Mouse (Mus musculus) erythroblast, adult 5-6 weeks (primary cell): ENCODE measurements around the gene Nlgn2. TPM values are rescaled to one million over a fixed set of nuclear protein-coding genes. Genes with fewer than 3 reads are reported as not detected.

ENCODE experiments used
- ATAC-seq: replicated peaks from 2 replicates; pipeline ENCODE4 v1.8.0; 2016; ENCODE audit warnings: moderate number of reproducible peaks, mild to moderate bottlenecking, moderate TSS enrichment, inconsistent platforms; ENCODE audit not compliant: poor library complexity, low FRiP score, severe bottlenecking
- total RNA-seq, 2 experiments: library from RNA; stranded (forward) in 1 of 2; stranded (reverse) in 1 of 2; fragments of 150-400 nt in 1 of 2; fragments of 200-764, 138-1000 nt in 1 of 2; gene quantifications; 2 replicates each; pipeline versions ENCODE4 v1.2.3 to v1.2.4; 2015 to 2017; ENCODE audit warnings: low replicate concordance in 2 of 2

Nlgn2 gene
- total RNA-seq, 2 experiments from 2014 or later, result 0.19 to 1.1 TPM

- ATAC-seq, result no peak
Observed at GRCm38 (mm10) chr11:69800392-69801197, 37.0 kb downstream of the Nlgn2 start.

GRCm38 (mm10) chr11:69800138-69800391 is 37.5 kb downstream of the Nlgn2 start:
- no peak for ATAC-seq

GRCm38 (mm10) chr11:69799394-69800137 is 38.0 kb downstream of the Nlgn2 start:
- ATAC-seq, result no peak

GRCm38 (mm10) chr11:69797924-69798323 is 39.7 kb downstream of the Nlgn2 start:
- no peak for ATAC-seq

- no peak for ATAC-seq
Observed at GRCm38 (mm10) chr11:69795983-69796435, 41.6 kb downstream of the Nlgn2 start.

- peak; percentile 95 for ATAC-seq
Observed at GRCm38 (mm10) chr11:69795168-69795982, 42.2 kb downstream of the Nlgn2 start, which contains the start of gene Chrnb1. Gene Chrnb1 (minus strand): TSS chr11:69795943.

- no peak for ATAC-seq
Observed at GRCm38 (mm10) chr11:69793429-69793828, 44.2 kb downstream of the Nlgn2 start.

GRCm38 (mm10) chr11:69791420-69791819 is 46.2 kb downstream of the Nlgn2 start:
- no peak for ATAC-seq

GRCm38 (mm10) chr11:69789431-69789830 is 48.2 kb downstream of the Nlgn2 start:
- ATAC-seq, result no peak

GRCm38 (mm10) chr11:69787306-69787705 is 50.3 kb downstream of the Nlgn2 start:
- ATAC-seq, result no peak

GRCm38 (mm10) chr11:69784793-69785272 is 52.8 kb downstream of the Nlgn2 start:
- ATAC-seq, result peak; percentile 83

- no peak for ATAC-seq
Observed at GRCm38 (mm10) chr11:69781828-69782227, 55.8 kb downstream of the Nlgn2 start.

- no peak for ATAC-seq
Observed at GRCm38 (mm10) chr11:69778985-69779384, 58.6 kb downstream of the Nlgn2 start.

- no peak for ATAC-seq
Observed at GRCm38 (mm10) chr11:69778258-69778982, 59.2 kb downstream of the Nlgn2 start.

GRCm38 (mm10) chr11:69777504-69778257 is 59.9 kb downstream of the Nlgn2 start:
- no peak for ATAC-seq

GRCm38 (mm10) chr11:69776488-69776887 is 61.1 kb downstream of the Nlgn2 start:
- no peak for ATAC-seq

- ATAC-seq, result no peak
Observed at GRCm38 (mm10) chr11:69775716-69776115, 61.9 kb downstream of the Nlgn2 start.

- no peak for ATAC-seq
Observed at GRCm38 (mm10) chr11:69774961-69775360, 62.6 kb downstream of the Nlgn2 start.
